Mouse (Mus musculus) MEL (cell line): ENCODE results near the gene Fam20b. TPM values are rescaled to one million over a fixed set of nuclear protein-coding genes. Genes with fewer than 3 reads are reported as not detected.

ENCODE experiments used
- DNase-seq: peaks from one replicate; pipeline ENCODE4 v3.0.0; 2011; ENCODE audit warnings: low read depth, low spot score
- H3K27ac ChIP-seq: 2 replicates; pipeline ENCODE4 v1.5.1; 2012; ENCODE audit warnings: low read depth, mild to moderate bottlenecking, control low read depth, low read length, moderate library complexity; ENCODE audit not compliant: control insufficient read depth
- H3K27me3 ChIP-seq, 2 experiments: fragments of 150-350 bp in 1 of 2; sonication (generic) in 1 of 2; 2 replicates each; pipeline ENCODE4 v1.6.1; 2012; ENCODE audit warnings: low read length in 2 of 2, mild to moderate bottlenecking in 2 of 2, improper control_type of control experiment in 1 of 2, moderate library complexity in 1 of 2; ENCODE audit not compliant: insufficient read depth in 2 of 2, control insufficient read depth in 1 of 2
- H3K36me3 ChIP-seq, 2 experiments: 2 replicates each; pipeline ENCODE4 v1.6.1; 2012 to 2014; ENCODE audit warnings: low read length in 2 of 2, improper control_type of control experiment in 1 of 2, inconsistent platforms in 1 of 2, mild to moderate bottlenecking in 1 of 2; ENCODE audit not compliant: insufficient read depth in 2 of 2, control insufficient read depth in 1 of 2
- H3K4me1 ChIP-seq, 2 experiments: fragments of 150-350 bp in 1 of 2; sonication (generic) in 1 of 2; 2 replicates each; pipeline ENCODE4 v1.6.1; 2012; ENCODE audit warnings: low read length in 2 of 2, improper control_type of control experiment in 1 of 2, mild to moderate bottlenecking in 1 of 2; ENCODE audit not compliant: insufficient read depth in 2 of 2, control insufficient read depth in 1 of 2
- H3K4me3 ChIP-seq, 2 experiments: fragments of 150-350 bp in 1 of 2; sonication (generic) in 1 of 2; 2 replicates each; pipeline ENCODE4 v1.5.1; 2012; ENCODE audit warnings: low read depth in 2 of 2, low read length in 2 of 2, mild to moderate bottlenecking in 2 of 2, moderate library complexity in 2 of 2, control low read depth in 1 of 2, improper control_type of control experiment in 1 of 2; ENCODE audit not compliant: control insufficient read depth in 1 of 2, insufficient read depth in 1 of 2
- H3K79me2 ChIP-seq: 2 replicates; pipeline ENCODE4 v1.6.1; 2012; ENCODE audit warnings: mild to moderate bottlenecking, low read length, moderate library complexity; ENCODE audit not compliant: control insufficient read depth, poor library complexity, insufficient read depth
- H3K9ac ChIP-seq: 2 replicates; pipeline ENCODE4 v1.6.1; 2012; ENCODE audit warnings: low read depth, mild to moderate bottlenecking, control low read depth, low read length, moderate library complexity; ENCODE audit not compliant: control insufficient read depth, poor library complexity, severe bottlenecking
- H3K9me3 ChIP-seq: fragments of 150-350 bp; sonication (generic); replicated peaks from 2 replicates; pipeline ENCODE4 v1.6.1; 2012; ENCODE audit warnings: mild to moderate bottlenecking, low read length, improper control_type of control experiment, moderate library complexity; ENCODE audit not compliant: insufficient read depth
- BHLHE40 ChIP-seq: IDR thresholded peaks from 2 replicates; pipeline ENCODE4 v1.6.1; 2012; ENCODE audit warnings: low read depth, mild to moderate bottlenecking, inconsistent platforms, low read length, improper control_type of control experiment, borderline replicate concordance
- CHD1 ChIP-seq: IDR thresholded peaks from 2 replicates; pipeline ENCODE4 v1.6.1; 2012; ENCODE audit warnings: low read depth, mild to moderate bottlenecking, inconsistent platforms, low read length, improper control_type of control experiment
- CTCF ChIP-seq, 3 experiments: IDR thresholded peaks in 2 of 3; conservative IDR thresholded peaks in 1 of 3; 2 replicates each; pipeline ENCODE4 v1.5.1; 2011 to 2012; ENCODE audit warnings: low read length in 3 of 3, low read depth in 2 of 3, mild to moderate bottlenecking in 2 of 3, improper control_type of control experiment in 1 of 3, inconsistent platforms in 1 of 3, mixed read lengths in 1 of 3, moderate library complexity in 1 of 3; ENCODE audit not compliant: control insufficient read depth in 1 of 3, insufficient read depth in 1 of 3, poor library complexity in 1 of 3, severe bottlenecking in 1 of 3
- E2F4 ChIP-seq: IDR thresholded peaks from 2 replicates; pipeline ENCODE4 v1.6.1; 2011; ENCODE audit warnings: low read depth, low read length, improper control_type of control experiment, borderline replicate concordance
- EP300 ChIP-seq, 2 experiments: IDR thresholded peaks; 2 replicates each; pipeline ENCODE4 v1.6.1; 2011; ENCODE audit warnings: improper control_type of control experiment in 2 of 2, low read length in 2 of 2, low read depth in 1 of 2, mild to moderate bottlenecking in 1 of 2
- ETS1 ChIP-seq: IDR thresholded peaks from 2 replicates; pipeline ENCODE4 v1.6.1; 2012; ENCODE audit warnings: low read depth, mild to moderate bottlenecking, inconsistent platforms, low read length, improper control_type of control experiment, moderate library complexity
- GATA1 ChIP-seq: IDR thresholded peaks from 2 replicates; pipeline ENCODE4 v1.6.1; 2011; ENCODE audit warnings: low read depth, low read length, improper control_type of control experiment
- HCFC1 ChIP-seq: IDR thresholded peaks from 2 replicates; pipeline ENCODE4 v1.6.1; 2012; ENCODE audit warnings: low read depth, mild to moderate bottlenecking, inconsistent platforms, low read length, improper control_type of control experiment, moderate library complexity
- MAFK ChIP-seq: IDR thresholded peaks from 2 replicates; pipeline ENCODE4 v1.6.1; 2011; ENCODE audit warnings: low read depth, mild to moderate bottlenecking, low read length, improper control_type of control experiment, borderline replicate concordance
- MAX ChIP-seq: IDR thresholded peaks from 2 replicates; pipeline ENCODE4 v1.6.1; 2011; ENCODE audit warnings: low read length, improper control_type of control experiment
- MAZ ChIP-seq: IDR thresholded peaks from 2 replicates; pipeline ENCODE4 v1.6.1; 2012; ENCODE audit warnings: low read depth, mild to moderate bottlenecking, inconsistent platforms, low read length, improper control_type of control experiment
- MEF2A ChIP-seq: IDR thresholded peaks from 2 replicates; pipeline ENCODE4 v1.6.1; 2014; ENCODE audit warnings: low read depth, mild to moderate bottlenecking, inconsistent platforms, low read length, improper control_type of control experiment; ENCODE audit not compliant: poor library complexity, insufficient replicate concordance, severe bottlenecking; ENCODE audit errors: extremely low read depth
- MXI1 ChIP-seq: IDR thresholded peaks from 2 replicates; pipeline ENCODE4 v1.6.1; 2011; ENCODE audit warnings: mild to moderate bottlenecking, low read depth, low read length, improper control_type of control experiment
- POLR2A ChIP-seq, 2 experiments: IDR thresholded peaks; 2 replicates each; pipeline ENCODE4 v1.6.1; 2011 to 2012; ENCODE audit warnings: low read length in 2 of 2, mild to moderate bottlenecking in 2 of 2, control low read depth in 1 of 2, improper control_type of control experiment in 1 of 2, low read depth in 1 of 2, moderate library complexity in 1 of 2; ENCODE audit not compliant: control insufficient read depth in 1 of 2, insufficient read depth in 1 of 2, poor library complexity in 1 of 2
- POLR2AphosphoS2 ChIP-seq: IDR thresholded peaks from 2 replicates; pipeline ENCODE4 v1.6.1; 2011; ENCODE audit warnings: low read length, improper control_type of control experiment
- POLR2AphosphoS5 ChIP-seq: IDR thresholded peaks from 2 replicates; pipeline ENCODE4 v1.6.1; 2012; ENCODE audit warnings: low read depth, borderline replicate concordance, mild to moderate bottlenecking, inconsistent platforms, low read length, moderate library complexity, mixed read lengths
- RCOR1 ChIP-seq: IDR thresholded peaks from 2 replicates; pipeline ENCODE4 v1.6.1; 2012; ENCODE audit warnings: low read depth, mild to moderate bottlenecking, inconsistent platforms, low read length, improper control_type of control experiment
- SIN3A ChIP-seq: IDR thresholded peaks from 2 replicates; pipeline ENCODE4 v1.6.1; 2012; ENCODE audit warnings: low read length, improper control_type of control experiment, inconsistent platforms
- TAL1 ChIP-seq: IDR thresholded peaks from 2 replicates; pipeline ENCODE4 v1.6.1; 2012; ENCODE audit warnings: mild to moderate bottlenecking, inconsistent platforms, low read length, moderate library complexity, mixed read lengths
- TCF12 ChIP-seq: IDR thresholded peaks from 2 replicates; pipeline ENCODE4 v1.6.1; 2014; ENCODE audit warnings: low read depth, mild to moderate bottlenecking, inconsistent platforms, low read length, improper control_type of control experiment, moderate library complexity
- UBTF ChIP-seq: IDR thresholded peaks from 2 replicates; pipeline ENCODE4 v1.6.1; 2012; ENCODE audit warnings: low read depth, mild to moderate bottlenecking, inconsistent platforms, low read length, improper control_type of control experiment, moderate library complexity, borderline replicate concordance; ENCODE audit not compliant: insufficient read depth
- ZC3H11A ChIP-seq: IDR thresholded peaks from 2 replicates; pipeline ENCODE4 v1.6.1; 2012; ENCODE audit warnings: low read depth, mild to moderate bottlenecking, inconsistent platforms, low read length, improper control_type of control experiment
- ZKSCAN1 ChIP-seq: IDR thresholded peaks from 2 replicates; pipeline ENCODE4 v1.6.1; 2012; ENCODE audit warnings: low read depth, mild to moderate bottlenecking, inconsistent platforms, low read length, improper control_type of control experiment, moderate library complexity
- polyA plus RNA-seq, 2 experiments: library from polyadenylated mRNA; stranded (reverse) in 1 of 2; unstranded in 1 of 2; fragments of >175 nt in 1 of 2; fragments of >200 nt in 1 of 2; gene quantifications; 2 replicates each; pipeline versions ENCODE4 v1.2.1 to v1.2.4; 2012; ENCODE audit warnings: low replicate concordance in 2 of 2, low read depth in 1 of 2; ENCODE audit not compliant: insufficient read length in 2 of 2, insufficient read depth in 1 of 2, missing spikeins in 1 of 2
- total RNA-seq: library from RNA; depleted of rRNA; stranded (reverse); fragments of 300-350 nt; gene quantifications from 2 replicates; pipeline ENCODE4 v1.2.3, GENCODE M21; 2012

Fam20b gene
- total and polyA plus RNA-seq, 3 experiments = 19.6 to 22.0 TPM; not detected in 1

- peaks cover 0 to 12% of the 10 kb centered on the region in 2 experiments; a peak in 2 of 4 replicates for H3K4me1 ChIP-seq
- TF ChIP-seq TAL1 (no peak), CTCF (IDR thresholded peaks at IDR 0.05 in 2 of 3, conservative IDR thresholded peaks at IDR 0.05 in 1 of 3; ENCODE audit: control insufficient read depth in 1 of 3, insufficient read depth in 1 of 3, low read depth in 2 of 3, low read length in 3 of 3, poor library complexity in 1 of 3, severe bottlenecking in 1 of 3) (no peak), MEF2A (no peak), MAFK (no peak), POLR2AphosphoS2 (no peak), MAX (no peak), CHD1 (no peak), TCF12 (no peak)
- H3K9me3 ChIP-seq = no peaks in the 10 kb centered on the region
- H3K36me3 ChIP-seq = peaks cover 0 to 5% of the 10 kb centered on the region in 2 experiments; a peak in 1 of 4 replicates
- no peak overlapping the region for H3K9ac ChIP-seq
- DNase-seq = no peak
- H3K4me3 ChIP-seq = no peak overlapping the region
- H3K27me3 ChIP-seq = no peaks in the 10 kb centered on the region
- H3K79me2 ChIP-seq = no peaks in the 10 kb centered on the region
- no peak overlapping the region for H3K27ac ChIP-seq
Observed at GRCm38 (mm10) chr1:156749136-156749535, 30.2 kb upstream of the Fam20b start.

GRCm38 (mm10) chr1:156748435-156749005 lies 29.6 kb upstream of the Fam20b start:
- Histone ChIP-seq H3K27ac (no peak overlapping the region), H3K9me3 (no peaks in the 10 kb centered on the region), H3K79me2 (no peaks in the 10 kb centered on the region), H3K4me1 (peaks cover 0 to 12% of the 10 kb centered on the region in 2 experiments; a peak in 2 of 4 replicates), H3K9ac (no peak overlapping the region), H3K36me3 (peaks cover 0 to 5% of the 10 kb centered on the region in 2 experiments; a peak in 1 of 4 replicates), H3K27me3 (no peaks in the 10 kb centered on the region), H3K4me3 (no peak overlapping the region)
- TF ChIP-seq POLR2AphosphoS5 = no peak
- no peak for DNase-seq

GRCm38 (mm10) chr1:156745188-156745810 lies 26.4 kb upstream of the Fam20b start:
- Histone ChIP-seq H3K27ac (no peak overlapping the region; the same call in 1 of the 2 replicates), H3K9me3 (no peaks in the 10 kb centered on the region), H3K9ac (peak overlapping the region; percentile 36; the same call in 1 of the 2 replicates), H3K27me3 (no peaks in the 10 kb centered on the region), H3K36me3 (peaks cover 0 to 5% of the 10 kb centered on the region in 2 experiments; a peak in 1 of 4 replicates), H3K4me3 (no peak overlapping the region), H3K4me1 (peaks cover 0 to 6% of the 10 kb centered on the region in 2 experiments; a peak in 2 of 4 replicates), H3K79me2 (no peaks in the 10 kb centered on the region)
- DNase-seq = peak; percentile 73
- TF ChIP-seq MAZ = no peak
- TF ChIP-seq TCF12 = peak; percentile 92
- peak; percentile 59 for TF ChIP-seq MAX
- TF ChIP-seq MXI1 = peak; percentile 50; the same call in 1 of the 2 replicates
- TF ChIP-seq BHLHE40 = peak; percentile 60; the same call in 1 of the 2 replicates
- TF ChIP-seq ZC3H11A = no peak
- TF ChIP-seq RCOR1 = peak; percentile 62
- TF ChIP-seq ZKSCAN1 = no peak
- TF ChIP-seq POLR2A (IDR thresholded peaks at IDR 0.05; ENCODE audit: control insufficient read depth in 1 of 2, insufficient read depth in 1 of 2, low read depth in 1 of 2, low read length in 2 of 2, poor library complexity in 1 of 2) = no peak
- peak; percentile 57; the same call in 1 of the 2 replicates for TF ChIP-seq ETS1
- no peak for TF ChIP-seq UBTF
- TF ChIP-seq POLR2AphosphoS2 = no peak
- no peak for TF ChIP-seq SIN3A
- no peak for TF ChIP-seq POLR2AphosphoS5
- TF ChIP-seq HCFC1 = no peak
- peak; percentile 93 for TF ChIP-seq GATA1
- no peak for TF ChIP-seq E2F4
- peak; percentile 95 for TF ChIP-seq TAL1
- TF ChIP-seq EP300 (IDR thresholded peaks at IDR 0.05; ENCODE audit: low read depth in 1 of 2, low read length in 2 of 2) = peak; percentile 89 to 92
